Mouse (Mus musculus) embryonic facial prominence, embryonic 14.5 days (tissue): ENCODE results near the gene Srgap2. TPM values are rescaled to one million over a fixed set of nuclear protein-coding genes. Genes with fewer than 3 reads are reported as not detected.
"Not testable (repeated sequence)": the region's sequence is repeated elsewhere in the genome, so short reads cannot be mapped to it uniquely, and the experiment has no call there.

Experiments
- ATAC-seq: fragments of 200-750 bp; cut with Nextera tagmentation; 2 replicates; pipeline ENCODE4 v1.8.0; 2017; ENCODE audit warnings: low read depth, moderate number of reproducible peaks, moderate TSS enrichment
- DNase-seq: peaks from one replicate; pipeline ENCODE4 v3.0.0-alpha.2; 2015; ENCODE audit warnings: low spot score
- H3K27ac ChIP-seq: fragments of 300-500 bp; sonication (generic); replicated peaks from 2 replicates; pipeline ENCODE4 v1.5.1; 2014; ENCODE audit warnings: low read depth, mild to moderate bottlenecking, low read length, moderate library complexity
- H3K27me3 ChIP-seq: fragments of 300-500 bp; sonication (generic); replicated peaks from 2 replicates; pipeline ENCODE4 v1.6.1; 2014; ENCODE audit warnings: low read length; ENCODE audit not compliant: control insufficient read depth, insufficient read depth
- H3K36me3 ChIP-seq: fragments of 300-500 bp; sonication (generic); 2 replicates; pipeline ENCODE4 v1.6.1; 2014; ENCODE audit warnings: low read length, mixed read lengths; ENCODE audit not compliant: control insufficient read depth, insufficient read depth
- H3K4me1 ChIP-seq: fragments of 300-500 bp; sonication (generic); 2 replicates; pipeline ENCODE4 v1.6.1; 2014; ENCODE audit warnings: antibody characterized with exemption, low read length; ENCODE audit not compliant: control insufficient read depth, insufficient read depth
- H3K4me2 ChIP-seq: fragments of 300-500 bp; sonication (generic); 2 replicates; pipeline ENCODE4 v1.6.1; 2014; ENCODE audit warnings: low read depth, mild to moderate bottlenecking, low read length, moderate library complexity, mixed read lengths
- H3K4me3 ChIP-seq: fragments of 300-500 bp; sonication (generic); 2 replicates; pipeline ENCODE4 v1.5.1; 2014; ENCODE audit warnings: low read depth, mild to moderate bottlenecking, low read length
- H3K9ac ChIP-seq: fragments of 300-500 bp; sonication (generic); 2 replicates; pipeline ENCODE4 v1.6.1; 2014; ENCODE audit warnings: low read depth, mild to moderate bottlenecking, low read length, moderate library complexity, mixed read lengths
- H3K9me3 ChIP-seq: fragments of 300-500 bp; sonication (generic); 2 replicates; pipeline ENCODE4 v1.6.1; 2016; ENCODE audit warnings: low read length; ENCODE audit not compliant: control insufficient read depth
- WGBS: fragments of 180-500 bp; shearing (Covaris S2); extraction: QIAGEN DNeasy Blood & Tissue Kit; methylation state at CpG from one replicate; pipeline ENCODE4 v1.1.7; 2014; 5-methylcytosine and 5-hydroxymethylcytosine counted together
- polyA plus RNA-seq: library from polyadenylated mRNA; unstranded; fragments of >200 nt; fragmentation: Nextera tagmentation; extraction: Ambion mirVana; gene quantifications from 2 replicates; pipeline ENCODE4 v1.2.1, GENCODE M21; 2014

Srgap2 gene
- polyA plus RNA-seq = 21.3 and 23.6 TPM in 2 replicates

DNA sequence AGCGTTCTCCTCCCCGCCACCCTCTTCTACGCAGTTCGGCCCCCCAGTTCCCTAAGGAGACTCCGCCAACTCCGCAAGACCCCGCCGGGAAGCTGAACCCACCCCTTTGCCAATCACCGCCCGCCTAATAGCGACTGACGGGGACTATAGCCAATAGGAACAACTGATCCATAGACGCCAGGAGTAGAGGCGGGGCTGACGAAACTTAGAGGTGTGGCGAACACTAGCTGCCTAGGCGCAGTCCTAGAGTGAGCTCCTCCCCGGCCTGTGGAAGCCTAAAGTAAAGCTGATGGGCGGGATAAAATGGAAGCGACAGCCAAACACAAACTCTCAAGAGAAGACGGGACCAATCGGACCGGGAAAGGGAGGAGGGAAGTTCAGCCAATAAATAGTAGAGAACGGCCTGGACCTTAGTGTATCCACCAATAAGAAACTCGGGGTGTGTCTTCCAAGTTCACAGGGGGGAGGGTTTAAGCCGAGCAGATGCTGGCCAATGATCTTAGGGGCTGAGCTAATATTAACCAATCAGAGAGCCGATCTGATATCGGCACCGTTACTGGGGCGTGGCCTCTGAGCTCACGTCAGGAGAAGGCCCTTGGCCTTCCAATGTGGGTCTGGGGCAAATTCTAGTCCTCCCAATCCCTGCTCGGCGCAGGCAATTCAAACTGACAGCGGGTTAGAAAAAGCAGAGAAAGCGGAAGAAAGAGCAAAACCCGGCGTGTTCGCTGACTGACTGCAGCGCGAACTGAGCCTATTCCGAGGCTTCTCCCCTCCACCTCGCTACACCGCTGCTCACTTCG, at the start of gene Srgap2, which contains the start of gene Fam72a:
Srgap2 (minus strand) TSS at position 72 of the 800 bp plus-strand sequence.
Fam72a (plus strand) TSS at position 623 of the 800 bp plus-strand sequence.
- peak within 1 kb of the TSS; percentile 81 for H3K9ac ChIP-seq
- DNase-seq = peak; percentile 100
- H3K9me3 ChIP-seq = no peaks in the 10 kb centered on the region
- H3K4me2 ChIP-seq = peak within 1 kb of the TSS; percentile 80
- peak; percentile 96 for ATAC-seq
- under 1% methylated on average over 43 of the region's 44 CpGs for WGBS
- H3K36me3 ChIP-seq = no peaks in the 10 kb centered on the region
- peak within 1 kb of the TSS; percentile 96 for H3K27ac ChIP-seq
- H3K4me1 ChIP-seq = peaks cover 32% of the 10 kb centered on the region
- peak within 1 kb of the TSS; percentile 80 for H3K4me3 ChIP-seq
- no peaks in the 10 kb centered on the region for H3K27me3 ChIP-seq

DNA sequence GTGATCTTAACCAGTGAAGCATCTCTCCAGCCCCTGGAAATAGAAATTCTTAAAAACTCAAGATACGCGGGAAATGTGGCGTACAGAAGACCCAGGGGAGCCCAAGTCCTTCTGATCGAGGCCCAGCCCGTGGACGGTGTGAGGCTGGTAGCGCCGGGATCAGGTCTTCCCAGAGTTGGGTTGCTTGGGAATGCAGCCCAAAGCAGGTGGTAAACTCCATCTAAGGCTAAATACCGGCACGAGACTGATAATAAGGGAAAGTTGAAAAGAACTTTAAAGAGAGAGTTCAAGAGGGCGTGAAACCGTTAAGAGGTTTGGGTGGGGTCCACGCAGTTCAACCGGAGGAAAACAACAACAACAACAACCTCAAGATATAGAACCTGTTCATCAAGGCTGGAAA, 46.6 kb upstream of the Srgap2 start:
- Histone ChIP-seq H3K4me2 (no peak overlapping the region), H3K4me3 (no peak overlapping the region), H3K9me3 (no peaks in the 10 kb centered on the region), H3K36me3 (no peaks in the 10 kb centered on the region), H3K4me1 (no peaks in the 10 kb centered on the region), H3K27me3 (no peaks in the 10 kb centered on the region), H3K27ac (no peak overlapping the region), H3K9ac (no peak overlapping the region)
- 90% methylated on average over 14 of the region's 14 CpGs for WGBS
- DNase-seq = peak; percentile 45
- ATAC-seq = no peak

DNA sequence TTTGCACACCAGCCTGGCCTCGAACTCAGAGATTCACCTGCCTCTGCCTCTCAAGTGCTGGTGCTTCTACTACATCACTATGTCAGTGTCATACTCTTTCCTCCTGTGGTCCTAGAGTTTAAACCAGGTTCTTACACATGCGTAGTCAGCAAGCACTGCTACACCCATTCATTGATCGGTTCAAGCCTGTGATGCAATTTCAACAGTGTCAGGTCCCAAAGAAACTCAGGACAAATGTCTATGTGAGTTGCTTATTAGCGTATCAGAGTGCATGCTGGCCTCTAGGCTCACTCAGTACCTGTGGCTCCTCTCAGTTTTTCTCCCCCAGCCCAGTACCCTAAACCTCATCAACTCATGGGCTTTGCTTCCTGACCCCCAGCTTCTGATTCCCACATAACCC, 43.2 kb upstream of the Srgap2 start:
- H3K4me2 ChIP-seq = no peak overlapping the region
- no peaks in the 10 kb centered on the region for H3K36me3 ChIP-seq
- H3K27me3 ChIP-seq = no peaks in the 10 kb centered on the region
- H3K9me3 ChIP-seq = no peaks in the 10 kb centered on the region
- ATAC-seq (no peak), DNase-seq (no peak)
- H3K4me1 ChIP-seq = no peaks in the 10 kb centered on the region
- no peak overlapping the region for H3K4me3 ChIP-seq
- 87% methylated on average over 4 of the region's 4 CpGs for WGBS
- no peak overlapping the region for H3K27ac ChIP-seq
- H3K9ac ChIP-seq = no peak overlapping the region

DNA sequence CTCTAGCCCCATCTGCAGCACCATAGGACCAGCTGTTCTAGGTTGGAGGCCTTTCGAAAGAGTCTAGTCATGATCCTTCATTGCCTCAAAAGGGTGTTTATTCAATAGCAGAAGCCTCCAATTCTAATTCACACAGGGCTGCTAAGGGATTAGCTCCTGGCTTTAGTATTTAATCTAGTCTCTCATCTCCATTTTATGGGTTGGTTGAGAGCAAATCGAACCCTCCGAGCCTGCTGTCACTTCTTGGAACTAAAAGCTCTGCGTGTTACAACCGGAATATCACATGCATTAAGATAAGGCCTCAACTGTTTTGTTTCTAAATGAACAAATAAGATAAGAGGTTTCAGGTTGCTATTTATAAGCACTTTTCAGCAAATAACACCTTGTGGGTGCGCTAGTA, 42.6 kb upstream of the Srgap2 start:
- WGBS = 90% methylated on average over 6 of the region's 6 CpGs
- Histone ChIP-seq H3K4me3 (no peak overlapping the region), H3K4me1 (no peaks in the 10 kb centered on the region), H3K9ac (no peak overlapping the region), H3K27me3 (no peaks in the 10 kb centered on the region), H3K27ac (no peak overlapping the region), H3K36me3 (no peaks in the 10 kb centered on the region), H3K9me3 (no peaks in the 10 kb centered on the region), H3K4me2 (no peak overlapping the region)
- ATAC-seq = no peak
- no peak for DNase-seq

DNA sequence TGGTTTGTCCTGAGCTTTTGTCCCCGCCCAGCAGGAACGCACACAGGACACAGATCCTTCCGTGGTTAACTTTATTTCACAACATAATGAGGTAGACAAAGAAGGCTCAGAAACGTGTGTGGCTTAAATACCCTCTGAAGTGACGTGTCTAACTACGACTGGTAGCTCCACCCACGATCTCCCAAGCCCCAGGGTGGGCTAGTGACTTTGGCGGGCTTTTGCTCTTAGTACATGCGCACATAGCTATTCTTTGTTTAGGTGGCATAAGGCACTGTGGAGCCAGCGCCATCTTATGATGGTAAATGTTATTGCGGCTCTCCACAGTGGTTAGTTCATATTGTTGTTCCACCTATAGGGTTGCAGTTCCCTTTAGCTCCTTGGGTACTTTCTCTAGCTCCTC, 38.9 kb upstream of the Srgap2 start:
- 42% methylated on average over 11 of the region's 11 CpGs for WGBS
- ATAC-seq = peak; percentile 44; the same call in 1 of the 2 replicates
- H3K27ac ChIP-seq, H3K9ac ChIP-seq, H3K4me1 ChIP-seq, H3K4me3 ChIP-seq, H3K9me3 ChIP-seq, H3K4me2 ChIP-seq, H3K27me3 ChIP-seq, H3K36me3 ChIP-seq: not testable (repeated sequence)
- DNase-seq = peak; percentile 32

DNA sequence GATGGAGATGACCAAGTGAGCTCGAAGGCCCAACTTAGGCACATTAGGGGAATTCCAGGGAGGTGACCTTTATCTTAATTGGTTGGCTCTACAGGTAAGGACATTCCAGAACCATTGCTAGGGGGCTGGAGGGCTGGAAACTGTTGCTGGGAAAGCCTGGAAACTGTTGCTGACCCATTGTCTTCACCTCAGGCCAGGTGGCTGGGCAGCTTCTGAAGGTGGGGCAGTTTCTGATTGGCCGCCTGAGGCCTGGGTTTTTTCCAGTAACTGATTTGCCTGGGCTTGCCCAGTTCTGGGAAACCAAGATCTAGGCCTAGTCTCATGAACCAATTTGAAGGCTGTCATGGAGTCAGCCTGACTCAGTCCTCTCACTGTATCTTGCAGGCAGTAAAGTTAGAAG, 34.9 kb upstream of the Srgap2 start:
- Histone ChIP-seq H3K4me3 (no peak overlapping the region), H3K36me3 (no peaks in the 10 kb centered on the region), H3K4me1 (no peaks in the 10 kb centered on the region), H3K9me3 (no peaks in the 10 kb centered on the region), H3K27me3 (no peaks in the 10 kb centered on the region), H3K9ac (no peak overlapping the region), H3K4me2 (no peak overlapping the region), H3K27ac (no peak overlapping the region)
- DNase-seq (no peak), ATAC-seq (no peak)
- 88% methylated on average over 2 of the region's 2 CpGs for WGBS

DNA sequence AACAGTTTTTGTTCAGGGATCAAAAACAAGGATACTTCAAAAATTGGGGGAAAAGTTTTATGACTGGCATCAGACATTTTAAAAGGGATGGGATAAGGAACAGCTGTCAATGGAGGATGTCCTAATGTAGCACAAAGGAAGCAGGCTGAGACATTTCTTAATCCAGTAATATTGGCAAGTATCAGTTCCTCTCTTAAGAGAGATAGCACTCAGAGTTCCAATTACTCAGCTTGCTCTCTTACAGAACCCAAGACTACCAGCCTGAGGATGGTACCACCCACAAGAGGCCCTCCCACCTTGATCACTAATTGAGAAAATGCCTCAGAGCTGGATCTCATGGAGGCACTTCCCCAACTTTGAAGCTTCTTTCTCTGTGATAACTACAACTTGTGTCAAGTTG, 33.3 kb upstream of the Srgap2 start:
- H3K27ac ChIP-seq = no peak overlapping the region
- no peak overlapping the region for H3K4me2 ChIP-seq
- H3K4me1 ChIP-seq = no peaks in the 10 kb centered on the region
- no peak overlapping the region for H3K4me3 ChIP-seq
- no peaks in the 10 kb centered on the region for H3K36me3 ChIP-seq
- H3K9ac ChIP-seq = no peak overlapping the region
- DNase-seq (no peak), ATAC-seq (no peak)
- H3K9me3 ChIP-seq = no peaks in the 10 kb centered on the region
- H3K27me3 ChIP-seq = no peaks in the 10 kb centered on the region

DNA sequence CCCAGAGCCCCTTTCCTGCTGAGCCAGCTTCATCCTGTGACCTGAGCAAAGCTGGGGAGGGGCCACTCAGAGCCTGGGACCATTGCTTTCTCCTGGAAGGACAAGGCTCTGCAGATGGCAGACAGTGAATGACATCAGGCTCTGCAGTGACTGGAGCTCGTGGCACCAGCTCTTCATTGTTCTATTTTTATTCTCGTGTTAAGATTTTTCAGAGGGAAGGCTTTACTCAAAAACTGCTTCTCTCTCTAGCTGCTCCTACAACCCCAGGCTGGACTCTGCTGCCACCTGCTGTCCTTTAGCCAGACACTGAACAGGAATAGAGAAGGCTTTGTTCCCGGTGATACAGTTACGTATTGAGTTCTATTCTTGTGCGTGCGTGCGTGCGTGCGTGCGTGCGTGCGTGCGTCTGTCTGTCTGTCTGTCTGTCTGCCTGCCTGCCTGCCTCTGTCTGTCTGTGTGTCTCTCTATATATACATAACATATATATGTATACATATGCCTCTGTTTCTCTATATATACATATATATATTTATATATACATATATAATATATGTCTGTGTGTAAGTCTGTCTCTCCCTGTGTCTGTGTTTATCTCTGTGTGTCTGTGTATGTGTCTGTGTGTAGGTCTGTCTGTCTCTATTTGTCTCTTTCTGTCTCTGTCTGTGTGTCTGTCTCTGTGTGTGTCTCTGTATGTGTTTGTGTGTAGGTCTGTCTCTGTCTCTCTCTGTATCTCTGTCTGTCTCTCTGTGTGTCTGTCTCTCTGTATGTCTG, 28.1 kb upstream of the Srgap2 start:
- no peaks in the 10 kb centered on the region for H3K27me3 ChIP-seq
- 3% methylated on average over 13 of the region's 13 CpGs for WGBS
- no peaks in the 10 kb centered on the region for H3K36me3 ChIP-seq
- DNase-seq = peak; percentile 93
- peak; percentile 98 for ATAC-seq
- peaks cover 4% of the 10 kb centered on the region; the same call in 1 of the 2 replicates for H3K4me1 ChIP-seq
- no peak overlapping the region for H3K4me3 ChIP-seq
- H3K4me2 ChIP-seq = peak overlapping the region; percentile 45
- peak overlapping the region; percentile 63 for H3K9ac ChIP-seq
- H3K9me3 ChIP-seq = no peaks in the 10 kb centered on the region
- H3K27ac ChIP-seq = peak overlapping the region; percentile 61
